Mouse (Mus musculus) lung, postnatal 0 days (tissue): ENCODE data around the gene Inka2. TPM values are rescaled to one million over a fixed set of nuclear protein-coding genes. Genes with fewer than 3 reads are reported as not detected.

Experiments used
- ATAC-seq: fragments of 200-750 bp; cut with Nextera tagmentation; 2 replicates; pipeline ENCODE4 v1.8.0; 2017; ENCODE audit warnings: moderate library complexity
- DNase-seq: peaks from one replicate; pipeline ENCODE4 v3.0.0-alpha.2; 2016; ENCODE audit warnings: low spot score
- H3K27ac ChIP-seq: fragments of 300-500 bp; sonication (generic); 2 replicates; pipeline ENCODE4 v1.5.1; 2014; ENCODE audit warnings: antibody characterized with exemption, mild to moderate bottlenecking, low read length, mixed read lengths
- H3K27me3 ChIP-seq: fragments of 300-500 bp; sonication (generic); replicated peaks from 2 replicates; pipeline ENCODE4 v1.6.1; 2014; ENCODE audit warnings: low read length, mixed read lengths; ENCODE audit not compliant: insufficient read depth
- H3K36me3 ChIP-seq: fragments of 300-500 bp; sonication (generic); 2 replicates; pipeline ENCODE4 v1.6.1; 2014; ENCODE audit warnings: low read length, mixed read lengths; ENCODE audit not compliant: insufficient read depth
- H3K4me1 ChIP-seq: fragments of 300-500 bp; sonication (generic); 2 replicates; pipeline ENCODE4 v1.6.1; 2014; ENCODE audit warnings: antibody characterized with exemption, low read depth, low read length, mixed read lengths; ENCODE audit not compliant: insufficient read depth
- H3K4me2 ChIP-seq: fragments of 300-500 bp; sonication (generic); replicated peaks from 2 replicates; pipeline ENCODE4 v1.6.1; 2014; ENCODE audit warnings: low read depth, mild to moderate bottlenecking, low read length, moderate library complexity, mixed read lengths
- H3K4me3 ChIP-seq: fragments of 300-500 bp; sonication (generic); 2 replicates; pipeline ENCODE4 v1.5.1; 2014; ENCODE audit warnings: low read depth, low read length
- H3K9ac ChIP-seq: fragments of 300-500 bp; sonication (generic); replicated peaks from 2 replicates; pipeline ENCODE4 v1.6.1; 2014; ENCODE audit warnings: low read depth, mild to moderate bottlenecking
- H3K9me3 ChIP-seq: fragments of 300-500 bp; sonication (generic); 2 replicates; pipeline ENCODE4 v1.6.1; 2016; ENCODE audit warnings: low read length, mixed read lengths
- CTCF ChIP-seq: IDR thresholded peaks from 2 replicates; pipeline ENCODE4 v1.5.1; 2016; ENCODE audit warnings: antibody characterized with exemption, mild to moderate bottlenecking
- EP300 ChIP-seq: IDR thresholded peaks from 2 replicates; pipeline ENCODE4 v1.6.1; 2016; ENCODE audit warnings: antibody characterized with exemption, mild to moderate bottlenecking, control low read depth
- WGBS: fragments of 180-500 bp; shearing (Covaris S2); extraction: QIAGEN DNeasy Blood & Tissue Kit; methylation state at CpG from one replicate; pipeline ENCODE4 v1.1.7; 2014; 5-methylcytosine and 5-hydroxymethylcytosine counted together
- polyA plus RNA-seq: library from polyadenylated mRNA; unstranded; fragments of >200 nt; fragmentation: Nextera tagmentation; extraction: Ambion mirVana; gene quantifications from 2 replicates; pipeline ENCODE4 v1.2.1, GENCODE M21; 2015

Inka2 gene
- polyA plus RNA-seq, result 2.7 and 3.9 TPM in 2 replicates

DNA sequence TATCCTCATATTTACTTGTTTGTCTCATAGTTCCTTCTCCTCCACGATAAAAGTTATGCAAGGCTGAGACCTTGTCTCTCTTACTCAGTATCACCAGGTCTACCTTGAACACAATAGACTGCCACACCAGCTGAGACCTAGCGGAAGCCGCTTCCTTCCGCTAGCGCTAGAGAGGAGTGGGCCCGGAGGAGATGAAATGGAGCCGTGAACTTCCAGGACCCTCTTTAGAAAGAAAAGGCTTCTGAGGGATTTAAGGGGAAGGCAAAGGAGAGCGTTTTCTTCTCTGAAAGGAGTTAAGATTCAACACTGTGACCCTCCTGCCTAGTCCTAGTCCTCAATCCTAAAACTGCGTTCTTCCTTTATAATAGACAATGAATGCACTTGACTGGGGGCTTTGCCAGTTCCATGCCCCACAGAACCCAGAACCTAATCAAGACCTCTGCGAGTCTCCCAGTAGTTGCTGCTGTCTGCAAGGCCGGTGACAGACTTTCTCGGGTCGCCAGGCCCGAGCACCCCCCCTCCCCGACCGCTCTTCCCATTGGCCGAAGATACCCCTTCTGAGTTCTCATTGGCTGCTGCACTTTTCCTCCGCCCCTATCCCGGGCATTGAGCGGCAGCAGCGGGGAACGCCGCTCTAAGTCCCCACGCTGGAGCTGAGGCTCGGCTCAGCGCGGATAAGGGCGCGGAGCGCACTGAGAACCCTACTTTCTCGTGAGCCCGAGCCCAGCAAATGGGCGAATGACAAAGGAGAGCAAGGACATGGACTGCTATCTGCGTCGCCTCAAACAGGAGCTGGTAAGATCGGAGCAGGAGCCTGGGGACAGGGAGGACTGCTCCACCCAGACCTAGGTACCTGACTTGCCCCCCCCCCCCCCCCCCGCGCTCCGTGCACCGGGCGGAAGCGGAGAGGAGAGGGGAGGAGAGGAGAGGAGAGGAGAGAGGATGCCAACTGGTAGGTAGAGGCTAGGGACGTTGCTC, at the start of gene Inka2:
Gene Inka2, plus strand, starts transcription at position 569 of the 978 bp plus-strand sequence.
- ATAC-seq (peak; percentile 96), DNase-seq (peak; percentile 92)
- Histone ChIP-seq H3K4me2 (peak within 1 kb of the TSS; percentile 98), H3K27me3 (no peaks in the 10 kb centered on the region), H3K27ac (peak within 1 kb of the TSS; percentile 26; the same call in 1 of the 2 replicates), H3K9me3 (no peaks in the 10 kb centered on the region), H3K4me1 (peaks cover 7% of the 10 kb centered on the region; the same call in 1 of the 2 replicates), H3K4me3 (peak within 1 kb of the TSS; percentile 50), H3K36me3 (no peaks in the 10 kb centered on the region), H3K9ac (peak within 1 kb of the TSS; percentile 56)
- 6% methylated on average over 37 of the region's 43 CpGs for WGBS
- TF ChIP-seq CTCF (no peak), EP300 (no peak)

DNA sequence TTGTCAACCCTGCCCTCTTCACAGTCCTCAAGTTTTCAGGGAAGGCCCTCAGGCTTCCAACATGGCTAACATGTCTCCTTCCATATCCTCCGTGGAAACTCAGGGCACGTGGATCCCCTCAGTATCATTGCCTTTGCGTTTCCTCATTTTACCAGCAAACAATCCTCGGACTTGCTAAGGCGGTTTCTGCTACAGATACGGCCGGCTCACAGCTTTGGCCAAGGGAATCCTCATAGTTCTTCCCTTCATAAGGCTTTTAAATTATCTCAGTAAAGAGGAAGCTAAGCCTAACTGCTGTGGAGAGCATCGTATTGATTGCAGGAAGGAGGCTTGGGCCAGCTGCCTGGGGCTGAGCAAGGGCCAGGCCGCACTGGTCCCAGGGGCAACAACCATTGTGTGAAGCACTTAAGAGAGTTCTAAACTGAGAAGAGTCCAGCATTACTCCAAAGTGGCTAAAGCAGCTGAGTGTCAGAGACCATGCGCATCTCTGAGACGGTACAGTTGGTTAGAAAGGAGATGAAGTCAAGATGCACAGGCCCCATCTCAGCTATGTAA, 49.3 kb upstream of the Inka2 start:
- no peak for ATAC-seq
- TF ChIP-seq CTCF (no peak), EP300 (no peak)
- H3K36me3 ChIP-seq, result no peaks in the 10 kb centered on the region
- 92% methylated on average over 11 of the region's 11 CpGs for WGBS
- no peaks in the 10 kb centered on the region for H3K4me1 ChIP-seq
- DNase-seq, result no peak
- no peaks in the 10 kb centered on the region for H3K27me3 ChIP-seq
- no peak overlapping the region for H3K9ac ChIP-seq
- no peaks in the 10 kb centered on the region for H3K9me3 ChIP-seq
- H3K27ac ChIP-seq, result no peak overlapping the region
- H3K4me2 ChIP-seq, result no peak overlapping the region
- no peak overlapping the region for H3K4me3 ChIP-seq

DNA sequence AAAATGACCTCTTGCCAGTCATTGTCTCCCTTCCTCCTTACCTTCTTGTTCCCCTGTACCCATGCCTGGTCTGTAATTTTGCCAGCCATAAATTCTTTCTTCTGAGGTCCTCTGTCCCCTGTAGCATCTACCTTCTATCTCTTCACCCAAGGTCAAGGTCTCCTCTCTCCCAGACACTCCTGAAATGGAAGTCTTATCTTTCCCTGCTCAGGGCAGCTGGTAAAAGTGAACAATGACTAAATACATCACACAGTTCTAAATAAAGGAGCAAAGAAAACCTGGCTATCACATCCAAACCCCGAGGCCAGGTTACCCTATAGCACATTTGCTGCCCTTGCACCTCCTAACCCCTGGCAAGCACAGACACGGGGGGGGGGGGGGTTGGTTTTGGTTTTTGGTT, 43.9 kb upstream of the Inka2 start:
- 48% methylated on average over 2 of the region's 2 CpGs for WGBS
- DNase-seq (no peak), ATAC-seq (no peak)
- H3K27ac ChIP-seq, result no peak overlapping the region
- no peak overlapping the region for H3K9ac ChIP-seq
- no peak overlapping the region for H3K4me2 ChIP-seq
- no peaks in the 10 kb centered on the region for H3K9me3 ChIP-seq
- no peaks in the 10 kb centered on the region for H3K36me3 ChIP-seq
- no peak overlapping the region for H3K4me3 ChIP-seq
- no peaks in the 10 kb centered on the region for H3K27me3 ChIP-seq
- TF ChIP-seq CTCF (no peak), EP300 (no peak)
- no peaks in the 10 kb centered on the region for H3K4me1 ChIP-seq

DNA sequence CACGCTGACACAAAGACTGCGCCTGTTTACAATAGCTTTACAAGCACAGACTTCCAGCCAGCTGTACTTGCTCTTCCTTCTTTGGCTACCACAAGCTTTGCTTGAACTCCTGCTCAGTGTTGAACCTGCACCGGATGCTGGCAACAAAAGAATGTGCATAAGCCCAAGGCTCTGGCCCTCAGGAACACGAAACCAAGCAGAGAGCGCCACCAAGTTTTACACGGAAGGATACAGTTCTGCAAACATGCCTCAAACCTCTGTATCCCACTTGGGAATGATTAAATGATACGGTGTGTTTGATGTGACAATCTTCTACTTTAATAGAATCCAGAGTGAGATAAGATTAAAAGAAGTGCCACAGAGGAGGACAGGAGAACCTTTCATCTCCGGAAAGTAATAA, 41.4 kb upstream of the Inka2 start:
- 53% methylated on average over 8 of the region's 8 CpGs for WGBS
- DNase-seq (no peak), ATAC-seq (no peak)
- Histone ChIP-seq H3K27me3 (no peaks in the 10 kb centered on the region), H3K36me3 (no peaks in the 10 kb centered on the region), H3K9me3 (no peaks in the 10 kb centered on the region), H3K4me1 (no peaks in the 10 kb centered on the region), H3K4me3 (no peak overlapping the region), H3K27ac (no peak overlapping the region), H3K9ac (no peak overlapping the region), H3K4me2 (no peak overlapping the region)
- TF ChIP-seq EP300 (no peak), CTCF (peak; percentile 11; the same call in 1 of the 2 replicates)

DNA sequence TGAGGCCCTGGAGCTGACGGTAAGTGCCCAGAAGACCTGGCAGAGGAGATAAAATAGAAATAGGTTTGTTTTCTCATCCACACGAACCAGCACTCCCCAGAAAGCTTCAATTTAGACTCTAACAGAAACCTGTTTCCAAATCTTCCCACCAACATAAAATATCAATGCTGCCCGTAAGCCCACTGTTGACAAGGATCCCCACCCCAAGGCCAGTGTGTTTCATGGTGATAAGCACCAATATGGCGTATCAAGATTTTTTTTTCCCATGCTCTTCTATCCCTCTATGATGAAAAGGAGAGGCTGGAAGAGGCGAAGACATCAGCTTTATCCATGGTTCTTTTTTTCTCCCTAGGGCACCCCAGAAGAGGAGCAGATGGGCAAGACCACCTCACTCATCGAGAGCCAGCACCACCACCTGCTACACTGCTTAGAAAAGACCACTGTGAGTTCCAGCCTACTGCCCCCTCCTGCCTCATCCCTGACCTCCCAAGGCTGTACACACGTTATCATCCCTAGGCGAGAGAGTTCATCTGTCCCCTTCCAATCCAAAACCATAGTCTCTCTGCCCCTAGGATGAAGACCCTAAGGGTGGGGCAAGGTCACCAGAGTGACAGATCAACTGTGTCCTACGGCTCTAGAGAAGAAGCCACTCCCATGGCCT, 39.2 kb upstream of the Inka2 start:
- DNase-seq, result no peak
- H3K27ac ChIP-seq, result no peak overlapping the region
- H3K4me2 ChIP-seq, result no peak overlapping the region
- H3K4me3 ChIP-seq, result no peak overlapping the region
- no peaks in the 10 kb centered on the region for H3K4me1 ChIP-seq
- 73% methylated on average over 9 of the region's 9 CpGs for WGBS
- no peaks in the 10 kb centered on the region for H3K27me3 ChIP-seq
- no peaks in the 10 kb centered on the region for H3K9me3 ChIP-seq
- no peak for ATAC-seq
- H3K36me3 ChIP-seq, result no peaks in the 10 kb centered on the region
- no peak overlapping the region for H3K9ac ChIP-seq
- TF ChIP-seq EP300, result no peak
- TF ChIP-seq CTCF, result no peak

DNA sequence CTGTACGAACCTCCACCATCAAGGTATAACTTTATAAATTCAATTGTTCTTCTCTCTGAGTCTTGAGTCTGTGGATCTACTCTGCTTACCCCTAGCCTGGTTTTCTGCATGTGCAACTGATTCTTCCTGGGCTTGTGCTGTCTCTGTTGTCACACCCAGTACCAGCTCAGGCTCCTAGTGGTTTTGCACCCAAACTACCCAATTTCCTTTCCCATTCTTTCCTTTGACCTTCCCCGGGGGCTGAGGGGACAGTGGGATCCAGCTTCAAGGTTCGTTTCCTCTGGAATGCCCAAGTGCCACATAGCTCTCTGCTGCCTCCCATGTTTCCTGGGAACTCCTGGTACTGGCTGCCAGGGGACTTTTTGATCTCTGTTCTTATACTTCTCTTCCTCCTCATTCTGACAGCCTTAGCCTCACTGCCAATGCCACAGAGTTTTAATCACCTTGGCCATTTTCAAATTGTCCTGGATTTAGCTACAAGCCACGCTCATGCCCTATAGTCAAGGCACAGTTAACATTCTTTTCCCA, 37.3 kb upstream of the Inka2 start:
- 48% methylated on average over 4 of the region's 4 CpGs for WGBS

More for the DNA sequence above, 37.3 kb upstream of the Inka2 start:
- H3K9me3 ChIP-seq, result no peaks in the 10 kb centered on the region
- H3K27ac ChIP-seq, result no peak overlapping the region
- H3K4me2 ChIP-seq, result no peak overlapping the region
- no peaks in the 10 kb centered on the region for H3K36me3 ChIP-seq
- H3K4me3 ChIP-seq, result no peak overlapping the region
- TF ChIP-seq CTCF (0 out of 2 replicates have a peak, but pooled peaks have one; percentile 4), EP300 (no peak)
- no peaks in the 10 kb centered on the region for H3K27me3 ChIP-seq
- no peak overlapping the region for H3K9ac ChIP-seq
- no peak for DNase-seq
- ATAC-seq, result no peak
- no peaks in the 10 kb centered on the region for H3K4me1 ChIP-seq
